Mouse (Mus musculus) kidney, postnatal 14 days (tissue): ENCODE measurements around the gene Taf15.
"Not testable (repeated sequence)": the region's sequence is repeated elsewhere in the genome, so short reads cannot be mapped to it uniquely, and the experiment has no call there.

Source experiments
- DNase-seq: peaks from one replicate; pipeline ENCODE4 v3.0.0; 2022; ENCODE audit warnings: mixed read lengths

Gene Taf15

GRCm38 (mm10) chr11:83540931-83541330, 68.0 kb downstream of the Taf15 start:
- no peak for DNase-seq

- no peak for DNase-seq
These were observed 68.5 kb downstream of the Taf15 start for GRCm38 (mm10) chr11:83541415-83541814.

GRCm38 (mm10) chr11:83544214-83544613, 71.3 kb downstream of the Taf15 start:
- DNase-seq: no peak

GRCm38 (mm10) chr11:83550186-83550632, 77.3 kb downstream of the Taf15 start:
- no peak for DNase-seq

- DNase-seq: not testable (repeated sequence)
These were observed 78.2 kb downstream of the Taf15 start for GRCm38 (mm10) chr11:83551037-83551436.

GRCm38 (mm10) chr11:83551668-83552067, 78.8 kb downstream of the Taf15 start:
- DNase-seq: no peak
